Mouse (Mus musculus): ENCODE results near the gene Elavl2. TPM values are rescaled to one million over a fixed set of nuclear protein-coding genes. Genes with fewer than 3 reads are reported as not detected.

The Elavl2 gene
- polyA plus RNA-seq, 1 experiment, result not detected

DNA sequence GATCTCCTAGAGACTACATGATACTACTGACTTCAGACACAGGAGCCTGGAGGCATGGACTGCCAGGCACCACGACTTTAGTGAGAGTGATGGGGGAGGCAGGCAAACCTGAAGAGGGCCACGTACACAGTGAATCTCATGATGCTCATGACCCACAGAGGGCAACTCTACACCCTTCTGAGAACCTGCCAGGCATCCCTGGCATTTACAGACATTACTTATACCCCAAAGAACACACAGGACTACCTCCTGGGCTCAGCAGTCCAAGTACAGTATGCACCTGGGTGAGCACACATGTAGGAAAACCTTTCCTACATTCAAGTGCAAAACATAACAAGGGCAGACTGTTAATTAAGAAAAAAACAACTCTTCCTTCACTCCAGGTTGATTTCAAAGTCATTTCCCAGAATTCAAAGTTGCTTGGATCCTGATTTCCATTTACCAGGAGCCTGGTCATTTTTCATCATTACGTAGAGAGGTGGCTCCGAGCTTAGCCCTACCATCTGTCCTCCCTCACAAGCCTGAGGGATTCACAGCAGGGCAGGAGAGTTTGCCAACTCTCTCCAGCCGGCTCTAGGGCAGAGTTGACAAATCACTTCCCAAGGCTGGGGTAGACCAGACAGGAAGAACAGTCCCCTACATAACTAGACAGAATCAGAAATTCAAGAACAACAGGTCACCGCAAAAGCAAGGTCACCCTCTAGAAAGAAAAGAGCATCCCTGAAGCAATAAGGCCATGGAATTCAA lies 161.7 kb downstream of the Elavl2 start:
- TF ChIP-seq CTCF (IDR thresholded peaks at IDR 0.05; ENCODE audit: insufficient read depth, low read depth, low read length), result no peak
- TF ChIP-seq POLR2A (IDR thresholded peaks at IDR 0.05; ENCODE audit: insufficient read depth, low read depth, low read length), result no peak

DNA sequence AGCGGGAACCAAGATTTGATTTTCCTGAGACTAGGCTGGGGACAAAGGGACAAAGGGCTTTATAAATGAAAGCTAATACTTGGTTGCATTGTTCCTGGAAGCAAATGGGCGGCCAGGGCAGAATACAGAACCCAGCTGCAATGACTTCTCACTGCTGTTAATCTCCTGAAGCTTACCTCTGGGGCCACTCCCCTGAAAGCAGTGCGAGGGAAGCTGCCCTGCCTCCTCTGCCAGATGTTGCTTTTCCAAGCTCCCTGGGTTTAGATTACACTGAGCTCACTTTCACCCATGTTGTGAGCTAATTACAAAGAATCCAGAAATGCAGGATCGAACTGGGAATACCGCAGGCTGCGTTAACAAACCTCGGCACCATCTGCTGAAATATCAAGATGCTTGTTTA lies 163.6 kb downstream of the Elavl2 start:
- WGBS, result 46% methylated on average over 7 of the region's 7 CpGs
- Histone ChIP-seq H3K27ac (ENCODE audit: insufficient read depth, low read depth, low read length) (no peak overlapping the region), H3K4me3 (ENCODE audit: insufficient read depth, low read depth, low read length) (no peak overlapping the region), H3K4me1 (ENCODE audit: control insufficient read depth, insufficient read depth, low read length) (no peaks in the 10 kb centered on the region)
- TF ChIP-seq POLR2A (IDR thresholded peaks at IDR 0.05; ENCODE audit: insufficient read depth, low read depth, low read length), result no peak
- TF ChIP-seq CTCF (IDR thresholded peaks at IDR 0.05; ENCODE audit: insufficient read depth, low read depth, low read length), result no peak

More for the DNA sequence above, 161.7 kb downstream of the Elavl2 start:
- 84% methylated on average over 6 of the region's 6 CpGs for WGBS
- Histone ChIP-seq H3K27ac (ENCODE audit: insufficient read depth, low read depth, low read length) (no peak overlapping the region), H3K4me1 (ENCODE audit: control insufficient read depth, insufficient read depth, low read length) (no peaks in the 10 kb centered on the region), H3K4me3 (ENCODE audit: insufficient read depth, low read depth, low read length) (no peak overlapping the region)

DNA sequence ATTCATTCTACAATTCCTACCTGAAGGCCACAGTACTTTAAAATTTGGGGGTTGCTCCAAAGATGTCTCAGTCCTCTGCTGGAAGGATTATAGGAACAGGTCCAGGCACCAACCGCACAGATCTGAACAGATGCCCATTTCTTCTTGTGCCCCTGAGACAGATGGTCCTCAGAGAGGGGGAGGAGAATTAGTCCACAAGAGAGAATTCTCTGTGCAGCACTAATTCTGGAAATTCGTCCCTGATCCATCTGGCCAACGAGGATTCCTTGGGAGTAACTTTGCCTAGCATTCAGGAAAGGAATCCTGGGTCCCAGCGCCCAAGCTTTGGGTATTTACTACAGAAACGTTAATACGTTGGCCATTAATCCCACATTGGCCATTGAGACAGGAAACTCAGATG lies 165.6 kb downstream of the Elavl2 start:
- H3K4me3 ChIP-seq (ENCODE audit: insufficient read depth, low read depth, low read length), result no peak overlapping the region
- H3K4me1 ChIP-seq (ENCODE audit: control insufficient read depth, insufficient read depth, low read length), result no peaks in the 10 kb centered on the region
- WGBS, result 87% methylated on average over 6 of the region's 6 CpGs
- TF ChIP-seq POLR2A (IDR thresholded peaks at IDR 0.05; ENCODE audit: insufficient read depth, low read depth, low read length) (no peak), CTCF (IDR thresholded peaks at IDR 0.05; ENCODE audit: insufficient read depth, low read depth, low read length) (no peak)
- no peak overlapping the region for H3K27ac ChIP-seq (ENCODE audit: insufficient read depth, low read depth, low read length)

DNA sequence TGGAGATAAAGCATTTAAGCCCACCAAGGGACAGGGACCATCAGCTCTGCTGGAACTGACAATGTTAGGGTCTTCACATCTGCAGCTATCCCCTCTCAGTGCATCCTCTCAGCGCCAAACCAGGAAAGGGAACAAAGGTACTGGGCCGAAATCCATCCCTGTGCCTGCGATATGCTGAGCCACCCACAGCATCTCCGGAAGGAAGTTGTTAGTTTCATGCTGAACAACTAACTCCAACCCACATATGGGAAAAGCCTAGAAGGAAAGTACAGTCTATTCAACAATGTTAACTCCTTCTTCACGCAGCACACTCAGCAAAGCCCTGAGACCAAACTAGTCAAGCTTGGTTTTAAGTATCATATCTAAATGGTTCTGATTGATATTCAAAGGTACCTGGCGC lies 167.0 kb downstream of the Elavl2 start:
- TF ChIP-seq CTCF (IDR thresholded peaks at IDR 0.05; ENCODE audit: insufficient read depth, low read depth, low read length), result no peak
- TF ChIP-seq POLR2A (IDR thresholded peaks at IDR 0.05; ENCODE audit: insufficient read depth, low read depth, low read length), result no peak
- Histone ChIP-seq H3K27ac (ENCODE audit: insufficient read depth, low read depth, low read length) (no peak overlapping the region), H3K4me1 (ENCODE audit: control insufficient read depth, insufficient read depth, low read length) (no peaks in the 10 kb centered on the region), H3K4me3 (ENCODE audit: insufficient read depth, low read depth, low read length) (no peak overlapping the region)
- 92% methylated on average over 6 of the region's 6 CpGs for WGBS

DNA sequence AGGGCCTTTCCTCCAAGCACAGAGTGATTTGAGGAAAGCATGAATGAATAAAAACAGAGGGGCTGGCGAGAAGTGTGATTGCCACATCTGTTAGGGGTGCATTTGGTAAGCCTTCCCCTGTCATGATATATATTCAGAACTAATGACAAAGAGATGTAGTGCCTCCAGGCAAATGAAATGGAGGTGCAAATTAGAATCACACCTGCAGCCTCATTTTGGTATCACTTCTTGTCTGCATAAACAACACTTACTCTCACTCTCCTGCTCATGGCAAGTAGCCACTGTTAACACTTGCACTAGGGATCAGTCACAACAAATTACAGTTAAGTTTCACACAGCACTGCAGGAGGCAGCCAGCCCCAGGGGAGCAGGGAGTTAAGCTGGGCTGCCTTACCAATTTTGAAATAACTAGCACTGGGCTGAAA lies 170.1 kb downstream of the Elavl2 start:
- TF ChIP-seq POLR2A (IDR thresholded peaks at IDR 0.05; ENCODE audit: insufficient read depth, low read depth, low read length), result no peak
- TF ChIP-seq CTCF (IDR thresholded peaks at IDR 0.05; ENCODE audit: insufficient read depth, low read depth, low read length), result no peak
- Histone ChIP-seq H3K4me3 (ENCODE audit: insufficient read depth, low read depth, low read length) (no peak overlapping the region), H3K27ac (ENCODE audit: insufficient read depth, low read depth, low read length) (no peak overlapping the region), H3K4me1 (ENCODE audit: control insufficient read depth, insufficient read depth, low read length) (no peaks in the 10 kb centered on the region)
- WGBS, result 79% methylated on average over 1 of the region's 1 CpGs

DNA sequence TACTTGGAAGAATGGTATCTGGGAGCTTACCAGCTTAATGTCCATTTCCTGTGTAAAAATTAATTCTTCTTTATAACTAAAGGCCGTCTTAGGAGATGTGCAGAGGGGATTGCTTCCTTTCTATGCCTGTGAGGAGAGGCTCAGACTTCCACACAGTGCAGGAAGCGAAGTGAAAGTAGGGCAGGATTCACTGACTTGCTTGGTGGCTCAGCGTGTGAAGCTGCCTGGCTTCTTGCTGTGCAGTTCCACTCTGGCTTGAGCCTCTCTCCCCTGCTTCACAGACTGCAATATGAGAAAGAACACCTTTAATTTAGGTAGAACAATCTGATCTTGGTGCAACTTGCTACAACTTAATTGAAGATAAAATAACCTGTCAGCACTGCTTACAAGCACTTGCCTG lies 172.2 kb downstream of the Elavl2 start:
- H3K4me3 ChIP-seq (ENCODE audit: insufficient read depth, low read depth, low read length), result no peak overlapping the region
- no peak for TF ChIP-seq CTCF (IDR thresholded peaks at IDR 0.05; ENCODE audit: insufficient read depth, low read depth, low read length)
- no peak for TF ChIP-seq POLR2A (IDR thresholded peaks at IDR 0.05; ENCODE audit: insufficient read depth, low read depth, low read length)
- H3K27ac ChIP-seq (ENCODE audit: insufficient read depth, low read depth, low read length), result no peak overlapping the region
- whole genome bisulfite sequencing, result 86% methylated on average over 3 of the region's 3 CpGs
- no peaks in the 10 kb centered on the region for H3K4me1 ChIP-seq (ENCODE audit: control insufficient read depth, insufficient read depth, low read length)

DNA sequence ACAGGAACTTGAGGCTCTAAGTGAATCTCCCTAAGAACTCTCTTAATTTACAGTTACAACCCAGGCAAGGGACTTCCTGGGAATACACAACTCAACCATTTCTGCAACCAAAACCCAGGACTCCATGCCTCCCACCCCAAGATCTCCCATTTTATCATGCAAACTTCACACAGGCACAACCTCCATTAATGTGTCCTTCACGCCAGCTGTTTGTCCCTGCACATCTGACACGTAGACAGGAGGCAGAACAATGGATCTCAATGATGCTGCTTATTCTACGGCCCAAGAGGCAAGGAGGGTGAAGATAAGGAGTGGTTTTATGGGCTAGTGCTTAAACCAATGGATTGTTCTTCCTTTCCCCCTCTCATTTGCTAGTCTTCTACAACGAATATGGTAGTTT lies 176.8 kb downstream of the Elavl2 start:
- H3K27ac ChIP-seq (ENCODE audit: insufficient read depth, low read depth, low read length), result no peak overlapping the region
- no peak for TF ChIP-seq CTCF (IDR thresholded peaks at IDR 0.05; ENCODE audit: insufficient read depth, low read depth, low read length)
- no peak for TF ChIP-seq POLR2A (IDR thresholded peaks at IDR 0.05; ENCODE audit: insufficient read depth, low read depth, low read length)

DNA sequence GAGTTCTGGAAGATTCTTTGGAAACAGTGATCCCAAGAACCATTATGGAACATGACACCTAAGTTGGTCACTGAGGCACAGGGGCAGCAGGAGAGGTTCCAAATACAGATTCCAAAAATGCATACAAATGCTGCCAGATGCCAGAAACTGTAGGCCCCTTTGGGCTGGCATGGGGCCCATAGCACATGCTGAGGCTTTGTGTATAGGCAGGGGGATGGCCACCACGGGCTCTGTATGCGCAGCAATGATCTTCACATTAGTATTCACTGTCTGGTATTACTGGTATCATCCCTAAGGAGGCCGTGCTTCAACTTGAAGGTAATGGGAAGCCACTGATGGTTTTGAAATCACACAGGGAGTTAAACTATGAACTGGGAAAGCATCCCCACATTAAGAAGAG lies 181.3 kb downstream of the Elavl2 start:
- TF ChIP-seq POLR2A (IDR thresholded peaks at IDR 0.05; ENCODE audit: insufficient read depth, low read depth, low read length) (no peak), CTCF (IDR thresholded peaks at IDR 0.05; ENCODE audit: insufficient read depth, low read depth, low read length) (no peak)
- WGBS, result 74% methylated on average over 3 of the region's 3 CpGs
- Histone ChIP-seq H3K27ac (ENCODE audit: insufficient read depth, low read depth, low read length) (no peak overlapping the region), H3K4me1 (ENCODE audit: control insufficient read depth, insufficient read depth, low read length) (no peaks in the 10 kb centered on the region), H3K4me3 (ENCODE audit: insufficient read depth, low read depth, low read length) (no peak overlapping the region)

More for the DNA sequence above, 176.8 kb downstream of the Elavl2 start:
- Histone ChIP-seq H3K4me1 (ENCODE audit: control insufficient read depth, insufficient read depth, low read length) (no peaks in the 10 kb centered on the region), H3K4me3 (ENCODE audit: insufficient read depth, low read depth, low read length) (no peak overlapping the region)
- WGBS, result 89% methylated on average over 4 of the region's 4 CpGs

DNA sequence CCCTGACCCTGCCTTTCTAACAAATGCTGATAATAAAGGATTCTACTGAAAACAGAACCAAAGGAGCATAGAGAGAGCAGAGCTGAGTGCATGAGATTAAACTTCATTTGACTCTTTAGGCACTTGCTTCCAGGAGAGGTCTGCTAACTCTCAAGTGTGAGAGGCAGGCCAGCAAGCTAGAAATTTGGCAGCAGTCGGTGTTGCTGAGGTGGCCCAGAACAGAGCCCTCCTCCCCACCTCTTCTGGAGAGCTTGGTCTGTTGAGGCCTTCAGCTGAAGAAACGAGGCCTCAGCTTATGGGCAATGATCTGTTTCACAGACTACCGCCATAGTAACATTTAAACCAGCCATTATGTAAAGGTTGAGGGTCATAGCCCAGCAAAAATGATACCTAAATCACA lies 186.7 kb downstream of the Elavl2 start:
- Histone ChIP-seq H3K27ac (ENCODE audit: insufficient read depth, low read depth, low read length) (no peak overlapping the region), H3K4me3 (ENCODE audit: insufficient read depth, low read depth, low read length) (no peak overlapping the region), H3K4me1 (ENCODE audit: control insufficient read depth, insufficient read depth, low read length) (no peaks in the 10 kb centered on the region)
- no peak for TF ChIP-seq POLR2A (IDR thresholded peaks at IDR 0.05; ENCODE audit: insufficient read depth, low read depth, low read length)
- TF ChIP-seq CTCF (IDR thresholded peaks at IDR 0.05; ENCODE audit: insufficient read depth, low read depth, low read length), result no peak
- WGBS, result 92% methylated on average over 3 of the region's 3 CpGs

Data from olfactory bulb, adult 2 months (tissue).